Mouse (Mus musculus) induced T-regulatory cell, adult 2 months (primary cell): Measurements from ENCODE around the gene Trip6.

Source experiments
- DNase-seq: peaks from one replicate; pipeline ENCODE4 v3.0.0-alpha.2; 2012; ENCODE audit warnings: low read depth

The Trip6 gene

GRCm38 (mm10) chr5:137314193-137315083 lies at the start of gene Trip6:
Trip6 (minus strand) TSS chr5:137314404.
- DNase-seq = no peak

GRCm38 (mm10) chr5:137358382-137358781 lies 44.2 kb upstream of the Trip6 start:
- DNase-seq = no peak

- DNase-seq = no peak
These were observed 39.9 kb upstream of the Trip6 start for GRCm38 (mm10) chr5:137354091-137354490.

- DNase-seq = no peak
These were observed 38.1 kb upstream of the Trip6 start for GRCm38 (mm10) chr5:137352011-137352975.

- DNase-seq = no peak
These were observed 37.2 kb upstream of the Trip6 start for GRCm38 (mm10) chr5:137351394-137351793.

- no peak for DNase-seq
These were observed 36.8 kb upstream of the Trip6 start for GRCm38 (mm10) chr5:137351058-137351380.

GRCm38 (mm10) chr5:137350205-137351057 lies 36.2 kb upstream of the Trip6 start:
- DNase-seq = no peak

GRCm38 (mm10) chr5:137349384-137350204 lies 35.4 kb upstream of the Trip6 start, which contains the start of gene Ephb4:
Ephb4 (plus strand) TSS chr5:137350109.
- no peak for DNase-seq

- no peak for DNase-seq
These were observed 34.5 kb upstream of the Trip6 start for GRCm38 (mm10) chr5:137348482-137349383.

- DNase-seq = no peak
These were observed 33.7 kb upstream of the Trip6 start for GRCm38 (mm10) chr5:137347856-137348255.

- DNase-seq = no peak
These were observed 32.8 kb upstream of the Trip6 start for GRCm38 (mm10) chr5:137346983-137347382.

GRCm38 (mm10) chr5:137346388-137346787 lies 32.2 kb upstream of the Trip6 start:
- no peak for DNase-seq

- no peak for DNase-seq
These were observed 31.6 kb upstream of the Trip6 start for GRCm38 (mm10) chr5:137345821-137346220.

- no peak for DNase-seq
These were observed 29.7 kb upstream of the Trip6 start for GRCm38 (mm10) chr5:137343869-137344268.

- no peak for DNase-seq
These were observed 29.2 kb upstream of the Trip6 start for GRCm38 (mm10) chr5:137343412-137343811.

GRCm38 (mm10) chr5:137342407-137343012 lies 28.3 kb upstream of the Trip6 start:
- no peak for DNase-seq

GRCm38 (mm10) chr5:137340222-137340621 lies 26.0 kb upstream of the Trip6 start:
- DNase-seq = no peak

- no peak for DNase-seq
These were observed 25.2 kb upstream of the Trip6 start for GRCm38 (mm10) chr5:137339290-137339979.
